Mouse (Mus musculus) forebrain, embryonic 10.5 days (tissue): ENCODE results near the gene Trim15. TPM values are rescaled to one million over a fixed set of nuclear protein-coding genes. Genes with fewer than 3 reads are reported as not detected.
A peak's percentile ranks its signal among the peaks of the same experiment; 100 is the strongest.

Experiments
- DNase-seq: peaks from one replicate; pipeline ENCODE4 v3.0.0-alpha.2; 2017; ENCODE audit warnings: low spot score; ENCODE audit errors: extremely low spot score
- H3K27ac ChIP-seq: fragments of 300-500 bp; sonication (generic); 2 replicates; pipeline ENCODE4 v1.5.1; 2016; ENCODE audit warnings: mild to moderate bottlenecking
- H3K27me3 ChIP-seq: fragments of 300-500 bp; sonication (generic); 2 replicates; pipeline ENCODE4 v1.6.1; 2016; ENCODE audit warnings: mild to moderate bottlenecking; ENCODE audit not compliant: poor library complexity, severe bottlenecking
- H3K36me3 ChIP-seq: fragments of 300-500 bp; sonication (generic); replicated peaks from 2 replicates; pipeline ENCODE4 v1.6.1; 2016; ENCODE audit warnings: mild to moderate bottlenecking, moderate library complexity
- H3K4me1 ChIP-seq: fragments of 300-500 bp; sonication (generic); 2 replicates; pipeline ENCODE4 v1.6.1; 2016
- H3K4me3 ChIP-seq: fragments of 300-500 bp; sonication (generic); 2 replicates; pipeline ENCODE4 v1.5.1; 2016; ENCODE audit warnings: mild to moderate bottlenecking, moderate library complexity
- H3K9me3 ChIP-seq: fragments of 300-500 bp; sonication (generic); 2 replicates; pipeline ENCODE4 v1.6.1; 2016; ENCODE audit warnings: mild to moderate bottlenecking, moderate library complexity
- WGBS: fragments of 180-500 bp; shearing (Covaris S2); methylation state at CpG from one replicate; pipeline ENCODE4 v1.1.7; 2016; 5-methylcytosine and 5-hydroxymethylcytosine counted together
- polyA plus RNA-seq: library from polyadenylated mRNA; unstranded; fragments of >200 nt; fragmentation: Nextera tagmentation; extraction: Ambion mirVana; gene quantifications from 2 replicates; pipeline ENCODE4 v1.2.1, GENCODE M21; 2016

Gene Trim15
- polyA plus RNA-seq, result 0.20 and 0.27 TPM in 2 replicates

DNA sequence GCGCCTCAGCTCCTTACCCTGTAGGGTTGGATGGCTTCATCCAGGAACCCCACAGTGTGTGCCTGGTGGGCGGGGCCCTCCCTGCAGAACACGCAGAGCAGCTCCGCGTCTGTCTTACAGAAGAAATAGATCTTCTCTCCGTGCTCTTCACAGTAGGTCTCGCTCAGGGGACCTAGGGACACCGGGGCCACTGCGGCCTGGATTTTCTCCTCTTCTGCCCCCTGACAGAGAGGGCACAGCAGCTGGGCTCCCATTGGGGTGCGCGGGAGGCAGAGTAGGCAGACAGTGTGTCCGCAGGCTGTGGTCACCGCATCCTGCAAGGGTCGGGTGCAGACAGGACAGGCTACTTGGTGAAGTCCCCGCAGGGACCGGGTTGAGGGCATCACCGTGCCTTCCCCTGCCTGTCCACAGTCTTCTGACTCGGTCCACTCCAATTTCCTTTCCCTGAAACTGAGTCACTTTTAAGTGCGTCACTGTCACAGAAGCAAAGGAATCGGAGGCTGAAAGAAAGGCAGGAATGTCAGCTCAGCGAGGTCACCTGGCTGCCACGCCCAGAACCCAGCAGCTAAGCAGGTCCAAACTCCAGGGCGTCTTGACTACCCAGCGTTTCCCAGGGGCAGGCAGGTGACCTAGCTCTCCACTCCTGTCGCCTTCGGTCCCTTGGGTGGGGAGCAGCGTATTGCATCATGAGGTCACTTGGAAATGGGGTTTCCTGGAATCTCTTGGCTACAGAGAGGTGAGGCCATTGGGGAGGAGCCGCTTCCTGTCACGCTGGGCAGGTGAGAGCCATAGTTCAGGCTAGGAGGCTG lies at the start of gene Trim15:
Gene Trim15 (minus strand): TSS at position 492 of the 809 bp plus-strand sequence.
- no peak for DNase-seq
- H3K4me1 ChIP-seq, result peaks cover 10% of the 10 kb centered on the region
- 15% methylated on average over 29 of the region's 29 CpGs for WGBS
- no peaks in the 10 kb centered on the region for H3K9me3 ChIP-seq
- H3K36me3 ChIP-seq, result no peaks in the 10 kb centered on the region
- peak within 1 kb of the TSS; percentile 41 for H3K4me3 ChIP-seq
- H3K27ac ChIP-seq, result peak within 1 kb of the TSS; percentile 56; the same call in 1 of the 2 replicates
- H3K27me3 ChIP-seq, result peaks cover 29% of the 10 kb centered on the region

DNA sequence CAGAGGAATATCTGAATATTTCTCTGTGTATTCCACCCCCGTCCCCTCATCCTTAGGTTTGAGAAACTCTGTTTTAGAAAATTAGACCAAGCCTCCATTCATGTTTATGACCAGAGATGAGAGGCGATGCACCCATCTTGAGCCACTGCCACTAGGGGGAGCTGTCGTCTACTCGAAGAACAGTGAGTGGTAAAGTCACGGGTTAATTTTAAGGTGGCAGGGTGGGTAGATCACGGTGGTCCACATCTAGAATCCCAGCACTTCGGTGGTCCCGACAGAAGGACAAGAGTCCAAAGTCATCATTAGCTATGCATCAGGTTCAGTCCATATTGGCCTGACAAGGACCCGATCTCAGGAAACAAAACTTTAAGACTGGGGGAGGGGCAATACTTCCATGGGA lies 48.1 kb upstream of the Trim15 start:
- Histone ChIP-seq H3K9me3 (no peaks in the 10 kb centered on the region), H3K36me3 (no peaks in the 10 kb centered on the region), H3K4me3 (no peak overlapping the region), H3K27me3 (peaks cover under 1% of the 10 kb centered on the region; the same call in 1 of the 2 replicates), H3K27ac (no peak overlapping the region), H3K4me1 (no peaks in the 10 kb centered on the region)
- 17% methylated on average over 9 of the region's 9 CpGs for WGBS
- DNase-seq, result peak; percentile 52

DNA sequence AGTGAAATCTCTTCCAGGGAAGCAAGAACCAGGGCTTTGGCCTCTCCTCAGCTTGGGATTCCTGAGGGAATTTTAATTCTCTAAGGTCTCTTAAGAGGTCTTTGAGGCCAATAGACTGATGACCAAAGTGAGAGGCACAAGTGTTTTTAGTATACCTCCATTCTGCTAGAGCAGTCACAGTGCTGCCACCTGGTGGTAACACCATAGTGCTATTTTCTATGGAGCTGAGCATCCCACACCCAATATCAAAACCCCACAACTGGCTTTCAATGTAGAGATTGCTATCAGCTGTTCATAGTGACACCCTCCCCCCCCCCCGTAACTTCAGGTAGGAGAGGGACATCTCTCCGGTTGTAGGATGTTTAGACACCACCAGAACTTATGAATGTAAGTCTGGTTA lies 47.1 kb upstream of the Trim15 start:
- H3K27me3 ChIP-seq, result no peaks in the 10 kb centered on the region
- no peaks in the 10 kb centered on the region for H3K4me1 ChIP-seq
- no peak overlapping the region for H3K4me3 ChIP-seq
- no peak overlapping the region for H3K27ac ChIP-seq
- no peaks in the 10 kb centered on the region for H3K9me3 ChIP-seq
- no peaks in the 10 kb centered on the region for H3K36me3 ChIP-seq
- peak; percentile 69 for DNase-seq
- WGBS, result 18% methylated on average over 2 of the region's 2 CpGs

DNA sequence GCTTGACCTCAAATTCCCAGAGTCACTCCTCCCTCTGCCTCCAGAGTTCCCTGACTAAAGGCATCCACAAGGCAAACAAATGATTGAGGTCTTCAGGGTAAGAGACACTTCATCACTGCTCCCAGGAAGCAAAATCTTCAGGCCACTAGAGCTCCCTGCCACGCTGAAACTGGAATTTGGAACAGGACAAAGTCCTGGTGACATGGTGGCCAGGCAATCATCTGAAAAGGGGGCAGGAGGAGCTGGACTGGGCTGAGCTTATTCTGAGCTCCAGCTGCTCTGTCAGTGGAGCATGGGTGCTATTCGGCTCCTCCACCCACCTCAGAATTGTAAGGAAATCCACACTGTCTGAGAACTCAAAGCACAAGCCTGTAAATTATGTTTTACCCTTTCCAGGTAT lies 45.0 kb upstream of the Trim15 start:
- Histone ChIP-seq H3K4me1 (peaks cover 4% of the 10 kb centered on the region; the same call in 1 of the 2 replicates), H3K9me3 (no peaks in the 10 kb centered on the region), H3K36me3 (no peaks in the 10 kb centered on the region), H3K27me3 (no peaks in the 10 kb centered on the region), H3K27ac (no peak overlapping the region), H3K4me3 (no peak overlapping the region)
- WGBS, result 67% methylated on average over 2 of the region's 2 CpGs
- DNase-seq, result no peak

DNA sequence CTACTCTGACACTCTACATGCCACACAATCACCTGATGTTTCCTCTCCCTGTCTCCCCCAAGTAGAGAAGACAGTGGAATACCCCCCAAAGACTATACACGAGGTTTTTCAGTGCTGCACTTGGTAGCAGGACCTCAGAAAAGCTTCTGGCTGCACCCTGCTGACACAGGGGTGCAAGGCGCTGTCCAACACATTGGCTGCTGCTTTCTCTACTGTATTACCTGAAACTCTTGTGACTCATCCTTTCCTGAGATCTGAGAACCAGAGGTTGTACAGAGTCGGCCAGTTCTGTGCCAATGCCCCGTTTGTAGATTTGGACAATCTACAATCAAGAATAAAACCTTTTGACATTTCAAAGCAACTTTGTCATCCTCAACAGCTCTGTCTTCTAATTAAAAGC lies 42.8 kb upstream of the Trim15 start:
- Histone ChIP-seq H3K27ac (no peak overlapping the region), H3K4me3 (no peak overlapping the region), H3K27me3 (no peaks in the 10 kb centered on the region), H3K4me1 (peaks cover 4% of the 10 kb centered on the region; the same call in 1 of the 2 replicates), H3K9me3 (no peaks in the 10 kb centered on the region), H3K36me3 (no peaks in the 10 kb centered on the region)
- 59% methylated on average over 4 of the region's 4 CpGs for WGBS
- DNase-seq, result no peak

DNA sequence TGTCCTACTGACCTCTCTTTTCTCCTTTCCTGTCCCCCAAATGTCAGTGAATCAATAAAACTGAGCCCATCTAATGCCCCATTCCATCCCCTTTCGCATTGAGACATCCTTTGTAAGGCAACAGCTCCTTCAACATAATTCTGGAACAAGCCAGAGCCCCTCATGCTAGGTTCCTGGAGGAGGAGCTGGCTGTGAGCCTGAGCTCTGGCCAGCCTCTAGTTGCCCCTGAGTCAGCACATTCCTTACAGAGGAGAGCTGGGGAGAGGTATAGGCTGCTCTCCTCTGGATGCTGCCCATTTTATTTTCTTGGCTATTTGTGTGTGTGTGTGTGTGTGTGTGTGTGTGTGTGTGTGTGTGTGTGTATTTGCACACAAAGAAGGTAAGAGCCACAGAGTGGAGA lies 41.2 kb upstream of the Trim15 start:
- H3K27me3 ChIP-seq, result no peaks in the 10 kb centered on the region
- H3K36me3 ChIP-seq, result no peaks in the 10 kb centered on the region
- no peak overlapping the region for H3K27ac ChIP-seq
- no peak overlapping the region for H3K4me3 ChIP-seq
- H3K4me1 ChIP-seq, result peaks cover 4% of the 10 kb centered on the region; the same call in 1 of the 2 replicates
- H3K9me3 ChIP-seq, result no peaks in the 10 kb centered on the region
- no peak for DNase-seq
- WGBS, result 65% methylated on average over 1 of the region's 1 CpGs

DNA sequence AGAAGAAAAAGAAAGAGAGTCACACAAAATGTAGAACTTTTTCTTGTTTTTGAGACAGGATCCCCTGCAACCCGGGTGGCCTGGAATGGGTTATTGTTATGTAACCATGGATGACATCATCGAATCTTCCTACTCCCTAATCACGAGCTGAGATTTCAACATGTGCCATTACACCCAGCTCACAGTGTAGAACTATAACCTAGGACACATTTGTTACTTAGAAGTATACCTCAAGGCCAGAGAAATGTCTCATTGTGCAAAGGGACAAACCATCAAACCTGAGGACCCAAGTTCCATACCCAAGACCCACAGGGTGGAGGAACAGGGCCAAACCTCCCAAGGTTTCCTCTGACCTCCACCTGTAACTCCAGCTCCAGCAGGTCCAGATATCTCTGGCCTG lies 36.6 kb upstream of the Trim15 start:
- H3K9me3 ChIP-seq, result no peaks in the 10 kb centered on the region
- DNase-seq, result no peak
- no peak overlapping the region for H3K4me3 ChIP-seq
- H3K27ac ChIP-seq, result no peak overlapping the region
- WGBS, result 81% methylated on average over 3 of the region's 3 CpGs
- H3K4me1 ChIP-seq, result peaks cover 4% of the 10 kb centered on the region; the same call in 1 of the 2 replicates
- no peaks in the 10 kb centered on the region for H3K36me3 ChIP-seq
- H3K27me3 ChIP-seq, result no peaks in the 10 kb centered on the region

DNA sequence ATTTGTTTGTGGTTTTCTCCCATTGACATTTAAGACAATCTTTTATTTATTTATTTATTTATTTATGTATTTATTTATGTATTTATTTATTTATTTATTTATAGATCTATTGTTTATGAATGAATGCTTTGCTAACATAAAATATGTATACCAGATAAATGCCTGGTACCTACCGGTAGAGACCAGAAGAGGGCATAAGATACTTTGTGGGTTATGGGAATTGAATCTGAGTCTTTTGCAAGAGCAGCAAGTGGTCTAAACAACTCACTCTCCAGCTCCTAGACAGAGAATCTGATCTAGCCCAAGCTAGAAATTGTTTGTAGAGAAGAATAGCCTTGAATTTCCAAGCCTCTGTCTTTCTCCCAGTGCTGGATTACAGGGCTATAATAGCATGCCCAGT lies 33.7 kb upstream of the Trim15 start:
- Histone ChIP-seq H3K9me3 (no peaks in the 10 kb centered on the region), H3K4me1 (no peaks in the 10 kb centered on the region), H3K4me3 (no peak overlapping the region), H3K36me3 (no peaks in the 10 kb centered on the region), H3K27ac (no peak overlapping the region), H3K27me3 (no peaks in the 10 kb centered on the region)
- 51% methylated on average over 1 of the region's 1 CpGs for WGBS
- no peak for DNase-seq

DNA sequence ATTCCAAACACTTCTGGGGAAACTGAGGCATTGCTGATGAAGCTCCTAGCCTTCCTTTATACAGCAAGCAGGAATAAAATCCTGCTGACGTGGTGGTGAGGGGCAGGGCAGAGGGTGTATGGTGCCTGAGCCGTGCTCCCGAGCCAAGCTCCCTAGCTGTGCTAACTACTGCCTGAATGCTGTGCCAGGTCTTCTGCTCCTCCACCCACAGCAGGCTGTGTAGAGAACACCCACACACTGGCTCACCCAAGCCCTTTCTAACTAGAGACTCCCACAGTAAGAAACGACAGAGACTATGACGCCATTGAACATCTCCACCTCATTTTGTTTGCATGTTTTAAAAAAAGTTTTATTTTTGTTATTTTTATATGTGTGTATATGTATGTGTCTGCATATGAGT lies 33.0 kb upstream of the Trim15 start:
- no peaks in the 10 kb centered on the region for H3K27me3 ChIP-seq
- H3K4me1 ChIP-seq, result no peaks in the 10 kb centered on the region
- H3K36me3 ChIP-seq, result no peaks in the 10 kb centered on the region
- no peak overlapping the region for H3K27ac ChIP-seq
- no peak for DNase-seq
- WGBS, result 83% methylated on average over 5 of the region's 5 CpGs
- H3K4me3 ChIP-seq, result no peak overlapping the region
- no peaks in the 10 kb centered on the region for H3K9me3 ChIP-seq

DNA sequence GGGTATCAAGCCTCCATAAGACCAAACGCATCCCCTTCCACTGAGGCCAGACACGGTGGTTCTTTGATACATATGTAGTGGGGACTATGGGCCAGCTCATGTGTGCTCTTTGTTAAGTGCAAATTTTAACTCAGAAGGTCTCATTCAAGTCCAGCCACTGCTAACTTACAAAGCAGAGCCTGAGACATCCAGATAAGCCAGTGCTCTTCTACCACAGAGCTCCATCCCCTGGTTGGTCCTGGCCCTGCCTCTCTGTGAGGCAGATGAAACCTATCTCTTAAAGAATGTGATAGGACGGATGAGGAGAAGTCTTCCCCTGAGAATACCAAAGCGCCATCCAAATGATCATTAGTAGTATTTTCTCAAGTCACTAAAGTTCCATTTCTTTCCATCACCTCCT lies 32.4 kb upstream of the Trim15 start:
- 83% methylated on average over 4 of the region's 4 CpGs for WGBS
- no peak for DNase-seq
- H3K4me1 ChIP-seq, result no peaks in the 10 kb centered on the region
- H3K36me3 ChIP-seq, result no peaks in the 10 kb centered on the region
- H3K4me3 ChIP-seq, result no peak overlapping the region
- H3K27ac ChIP-seq, result no peak overlapping the region
- no peaks in the 10 kb centered on the region for H3K27me3 ChIP-seq
- H3K9me3 ChIP-seq, result no peaks in the 10 kb centered on the region

DNA sequence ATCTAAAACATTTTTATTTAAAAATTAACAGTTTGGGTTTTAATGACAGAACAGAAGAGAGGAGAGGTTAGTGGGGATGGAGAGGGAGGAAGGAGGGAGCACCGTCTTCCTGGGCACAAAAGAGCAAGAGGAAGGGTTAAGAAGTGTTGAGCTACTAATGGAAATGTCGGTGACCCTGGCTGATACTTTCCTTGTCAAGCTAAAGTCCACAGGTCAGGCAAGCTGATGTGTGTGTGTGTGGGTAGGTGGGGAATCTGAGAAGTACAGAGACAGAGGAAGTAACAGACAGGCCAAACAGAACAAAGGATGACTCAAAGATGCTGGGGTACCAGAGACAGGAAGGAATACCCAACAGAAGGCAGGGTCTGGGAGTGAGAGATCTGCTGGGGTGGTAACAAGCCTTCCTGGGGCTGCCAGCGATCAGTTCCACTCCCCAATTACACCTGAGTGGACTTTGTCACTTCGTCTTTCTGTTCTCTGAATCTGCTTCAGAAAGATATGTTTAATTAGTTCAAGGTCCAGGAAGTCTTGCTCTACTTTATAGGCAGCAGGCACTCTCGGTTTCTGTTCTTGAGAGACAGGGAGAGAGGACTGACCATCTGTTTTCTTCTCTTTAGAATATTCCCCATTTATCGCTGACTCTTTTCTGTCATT lies 30.7 kb upstream of the Trim15 start, which contains the start of gene Trim31:
Gene Trim31 (plus strand): TSS at position 567 of the 654 bp plus-strand sequence.
- no peaks in the 10 kb centered on the region for H3K4me1 ChIP-seq
- H3K9me3 ChIP-seq, result no peaks in the 10 kb centered on the region
- H3K36me3 ChIP-seq, result no peaks in the 10 kb centered on the region
- H3K27ac ChIP-seq, result no peak within 1 kb of the TSS
- H3K4me3 ChIP-seq, result no peak within 1 kb of the TSS
- no peaks in the 10 kb centered on the region for H3K27me3 ChIP-seq
- no peak for DNase-seq
- 75% methylated on average over 6 of the region's 6 CpGs for WGBS

DNA sequence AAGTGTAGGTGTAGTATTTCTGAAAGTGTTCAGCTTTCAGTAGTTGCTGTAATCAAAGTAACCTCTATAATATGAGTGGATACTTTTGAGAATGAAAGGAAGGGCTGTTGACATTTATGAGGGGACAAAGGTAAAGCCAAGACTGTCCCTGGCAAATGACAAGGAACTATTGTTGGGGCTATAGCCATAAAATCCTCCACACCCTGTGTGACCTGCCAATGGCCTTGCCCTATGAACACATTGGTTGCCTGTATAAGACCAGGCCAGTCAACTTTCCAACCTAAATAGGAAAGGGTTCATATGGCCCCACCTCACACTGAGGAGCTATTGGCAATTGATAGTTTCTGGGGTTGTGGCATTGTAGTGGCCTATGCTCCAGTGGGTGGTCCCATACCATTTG lies 30.1 kb upstream of the Trim15 start:
- Histone ChIP-seq H3K36me3 (no peaks in the 10 kb centered on the region), H3K27me3 (no peaks in the 10 kb centered on the region), H3K27ac (no peak overlapping the region), H3K9me3 (no peaks in the 10 kb centered on the region), H3K4me3 (no peak overlapping the region), H3K4me1 (no peaks in the 10 kb centered on the region)
- no peak for DNase-seq

DNA sequence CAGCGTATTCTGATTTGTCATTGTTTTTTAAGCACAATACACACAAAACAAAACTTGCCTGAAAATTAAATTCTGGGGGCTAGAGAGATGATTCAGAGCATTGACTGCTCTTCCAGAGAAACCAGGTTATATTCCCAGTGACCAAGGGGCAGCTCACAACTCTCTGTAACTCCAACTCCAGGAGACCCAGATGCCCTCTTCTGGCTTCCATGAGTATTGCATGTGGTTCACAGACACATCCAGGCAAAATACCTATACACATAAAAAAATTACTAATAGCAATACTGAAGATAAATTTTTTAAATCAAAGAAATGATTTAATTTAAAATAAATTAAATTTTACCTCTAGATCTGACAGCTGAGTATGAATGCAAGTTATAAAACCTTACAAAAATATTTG lies 29.6 kb upstream of the Trim15 start:
- no peak for DNase-seq
- H3K4me1 ChIP-seq, result no peaks in the 10 kb centered on the region
- H3K36me3 ChIP-seq, result no peaks in the 10 kb centered on the region
- no peak overlapping the region for H3K4me3 ChIP-seq
- H3K27me3 ChIP-seq, result no peaks in the 10 kb centered on the region
- H3K27ac ChIP-seq, result no peak overlapping the region
- H3K9me3 ChIP-seq, result no peaks in the 10 kb centered on the region
- 81% methylated on average over 1 of the region's 1 CpGs for WGBS
